Mouse (Mus musculus) lung, postnatal 4 days (tissue): Measurements from ENCODE around the gene Morn1.
"Not testable (repeated sequence)": the region's sequence is repeated elsewhere in the genome, so short reads cannot be mapped to it uniquely, and the experiment has no call there.

Experiments used
- DNase-seq, 2 experiments: peaks; one replicate each; pipeline ENCODE4 v3.0.0; 2021

The Morn1 gene

GRCm38 (mm10) chr4:155086108-155087024 is at the start of gene Morn1, which contains the start of gene Rer1:
Gene Morn1, plus strand, starts transcription at chr4:155086577.
Gene Rer1, minus strand, starts transcription at chr4:155086382.
- peak; percentile 100 for DNase-seq

- no peak for DNase-seq
Measured at GRCm38 (mm10) chr4:155040197-155040596, 46.2 kb upstream of the Morn1 start.

GRCm38 (mm10) chr4:155040696-155041095 is 45.7 kb upstream of the Morn1 start:
- DNase-seq: no peak

- no peak for DNase-seq
Measured at GRCm38 (mm10) chr4:155042606-155043288, 43.6 kb upstream of the Morn1 start.

- DNase-seq: no peak
Measured at GRCm38 (mm10) chr4:155043289-155043625, 43.1 kb upstream of the Morn1 start.

GRCm38 (mm10) chr4:155046636-155047035 is 39.7 kb upstream of the Morn1 start:
- no peak for DNase-seq

GRCm38 (mm10) chr4:155050116-155050515 is 36.3 kb upstream of the Morn1 start:
- no peak for DNase-seq

GRCm38 (mm10) chr4:155056724-155057123 is 29.7 kb upstream of the Morn1 start, which contains the start of gene Plch2:
Gene Plch2, minus strand, starts transcription at chr4:155056784.
- no peak for DNase-seq

GRCm38 (mm10) chr4:155058325-155058724 is 28.1 kb upstream of the Morn1 start:
- DNase-seq: no peak

GRCm38 (mm10) chr4:155063895-155064294 is 22.5 kb upstream of the Morn1 start:
- peak; percentile 68 to 82 for DNase-seq

- no peak for DNase-seq
Measured at GRCm38 (mm10) chr4:155064474-155064873, 21.9 kb upstream of the Morn1 start.

GRCm38 (mm10) chr4:155065970-155066833 is 20.2 kb upstream of the Morn1 start:
- peak; percentile 81 to 90 for DNase-seq

GRCm38 (mm10) chr4:155066834-155067522 is 19.4 kb upstream of the Morn1 start, which contains the start of gene Pex10:
Gene Pex10, plus strand, starts transcription at chr4:155067016.
- peak; percentile 97 to 98 for DNase-seq

- no peak for DNase-seq
Measured at GRCm38 (mm10) chr4:155068357-155068972, 17.9 kb upstream of the Morn1 start.

GRCm38 (mm10) chr4:155069191-155069590 is 17.2 kb upstream of the Morn1 start:
- DNase-seq: peak in 1 of 2 experiments; percentile 29

GRCm38 (mm10) chr4:155070199-155070598 is 16.2 kb upstream of the Morn1 start:
- no peak for DNase-seq

- no peak for DNase-seq
Measured at GRCm38 (mm10) chr4:155070921-155071320, 15.5 kb upstream of the Morn1 start.

- DNase-seq: no peak
Measured at GRCm38 (mm10) chr4:155074418-155074817, 12.0 kb upstream of the Morn1 start.

- no peak for DNase-seq
Measured at GRCm38 (mm10) chr4:155075137-155075536, 11.2 kb upstream of the Morn1 start.

- DNase-seq: no peak
Measured at GRCm38 (mm10) chr4:155075813-155076212, 10.6 kb upstream of the Morn1 start.

GRCm38 (mm10) chr4:155076677-155077076 is 9.7 kb upstream of the Morn1 start:
- no peak for DNase-seq

GRCm38 (mm10) chr4:155078808-155079207 is 7.6 kb upstream of the Morn1 start:
- not testable (repeated sequence) for DNase-seq
